Mouse (Mus musculus) brain, embryonic 14.5 days (tissue): ENCODE results near the gene Mcam.
"Not testable (repeated sequence)": the region's sequence is repeated elsewhere in the genome, so short reads cannot be mapped to it uniquely, and the experiment has no call there.

Source experiments
- CTCF ChIP-seq: fragments of 200-500 bp; IDR thresholded peaks from 2 replicates; pipeline ENCODE4 v1.5.1; 2012; ENCODE audit warnings: inconsistent platforms, mild to moderate bottlenecking, moderate library complexity, borderline replicate concordance; ENCODE audit not compliant: insufficient read depth, insufficient read length; ENCODE audit errors: extremely low read depth
- POLR2A ChIP-seq: fragments of 200-500 bp; IDR thresholded peaks from 2 replicates; pipeline ENCODE4 v1.6.1; 2012; ENCODE audit warnings: mild to moderate bottlenecking, inconsistent platforms, borderline replicate concordance; ENCODE audit not compliant: poor library complexity, insufficient read depth, insufficient read length, severe bottlenecking; ENCODE audit errors: extremely low read depth

DNA sequence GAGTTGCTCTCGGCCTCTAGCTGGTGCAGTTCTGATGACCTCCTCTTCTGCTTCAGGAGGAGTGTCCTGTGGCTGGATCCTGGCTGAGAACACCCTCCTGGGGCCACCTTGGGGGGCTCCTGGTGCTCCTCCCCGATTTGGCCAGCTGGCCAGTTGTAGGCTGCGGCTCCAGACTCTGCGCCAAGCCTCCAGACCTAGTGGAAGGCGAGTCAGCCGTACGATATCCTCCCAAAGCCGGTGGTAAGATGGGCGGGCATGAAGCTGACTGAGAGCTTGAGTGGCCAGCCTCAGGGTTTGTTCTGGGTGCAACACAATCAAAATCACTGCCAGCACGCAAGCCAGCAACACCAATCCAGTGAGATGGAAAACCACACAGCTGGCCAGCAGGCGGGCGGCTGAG lies 22.4 kb upstream of the Mcam start:
- not testable (repeated sequence) for TF ChIP-seq CTCF, POLR2A
